Mouse (Mus musculus) embryonic facial prominence, embryonic 11.5 days (tissue): ENCODE data around the gene Lactb. TPM values are rescaled to one million over a fixed set of nuclear protein-coding genes. Genes with fewer than 3 reads are reported as not detected.
"Not testable (repeated sequence)": the region's sequence is repeated elsewhere in the genome, so short reads cannot be mapped to it uniquely, and the experiment has no call there.

ENCODE experiments used
- ATAC-seq: fragments of 200-750 bp; cut with Nextera tagmentation; replicated peaks from 2 replicates; pipeline ENCODE4 v1.8.0; 2017; ENCODE audit warnings: low read depth; ENCODE audit not compliant: insufficient number of reproducible peaks, low FRiP score, low TSS enrichment
- DNase-seq: peaks from one replicate; pipeline ENCODE4 v3.0.0-alpha.2; 2015; ENCODE audit warnings: low spot score
- H3K27ac ChIP-seq: fragments of 300-500 bp; sonication (generic); replicated peaks from 2 replicates; pipeline ENCODE4 v1.5.1; 2014; ENCODE audit warnings: mild to moderate bottlenecking, low read depth, low read length, control low read depth
- H3K27me3 ChIP-seq: fragments of 300-500 bp; sonication (generic); 2 replicates; pipeline ENCODE4 v1.6.1; 2014; ENCODE audit warnings: mild to moderate bottlenecking, low read length, moderate library complexity, mixed read lengths; ENCODE audit not compliant: control insufficient read depth, insufficient read depth
- H3K36me3 ChIP-seq: fragments of 300-500 bp; sonication (generic); replicated peaks from 2 replicates; pipeline ENCODE4 v1.6.1; 2014; ENCODE audit warnings: low read depth, mild to moderate bottlenecking, low read length, moderate library complexity, mixed read lengths; ENCODE audit not compliant: control insufficient read depth, insufficient read depth
- H3K4me1 ChIP-seq: fragments of 300-500 bp; sonication (generic); 2 replicates; pipeline ENCODE4 v1.6.1; 2014; ENCODE audit warnings: low read length, mixed read lengths; ENCODE audit not compliant: control insufficient read depth, insufficient read depth
- H3K4me2 ChIP-seq: fragments of 300-500 bp; sonication (generic); 2 replicates; pipeline ENCODE4 v1.6.1; 2014; ENCODE audit warnings: low read depth, mild to moderate bottlenecking, control low read depth, low read length, moderate library complexity
- H3K4me3 ChIP-seq: fragments of 300-500 bp; sonication (generic); 2 replicates; pipeline ENCODE4 v1.5.1; 2014; ENCODE audit warnings: low read depth, low read length, control low read depth
- H3K9ac ChIP-seq: fragments of 300-500 bp; sonication (generic); replicated peaks from 2 replicates; pipeline ENCODE4 v1.6.1; 2014; ENCODE audit warnings: mild to moderate bottlenecking, control low read depth, low read length
- H3K9me3 ChIP-seq: fragments of 300-500 bp; sonication (generic); replicated peaks from 2 replicates; pipeline ENCODE4 v1.6.1; 2016; ENCODE audit warnings: mild to moderate bottlenecking, low read length, inconsistent platforms, mixed read lengths; ENCODE audit not compliant: control insufficient read depth
- WGBS: fragments of 180-500 bp; shearing (Covaris S2); extraction: QIAGEN DNeasy Blood & Tissue Kit; methylation state at CpG from one replicate; pipeline ENCODE4 v1.1.7; 2014; 5-methylcytosine and 5-hydroxymethylcytosine counted together
- polyA plus RNA-seq: library from polyadenylated mRNA; unstranded; fragments of >200 nt; fragmentation: Nextera tagmentation; extraction: Ambion mirVana; gene quantifications from 2 replicates; pipeline ENCODE4 v1.2.1, GENCODE M21; 2014

Lactb gene
- polyA plus RNA-seq, 1 experiment from 2014 or later: 10.2 TPM

DNA sequence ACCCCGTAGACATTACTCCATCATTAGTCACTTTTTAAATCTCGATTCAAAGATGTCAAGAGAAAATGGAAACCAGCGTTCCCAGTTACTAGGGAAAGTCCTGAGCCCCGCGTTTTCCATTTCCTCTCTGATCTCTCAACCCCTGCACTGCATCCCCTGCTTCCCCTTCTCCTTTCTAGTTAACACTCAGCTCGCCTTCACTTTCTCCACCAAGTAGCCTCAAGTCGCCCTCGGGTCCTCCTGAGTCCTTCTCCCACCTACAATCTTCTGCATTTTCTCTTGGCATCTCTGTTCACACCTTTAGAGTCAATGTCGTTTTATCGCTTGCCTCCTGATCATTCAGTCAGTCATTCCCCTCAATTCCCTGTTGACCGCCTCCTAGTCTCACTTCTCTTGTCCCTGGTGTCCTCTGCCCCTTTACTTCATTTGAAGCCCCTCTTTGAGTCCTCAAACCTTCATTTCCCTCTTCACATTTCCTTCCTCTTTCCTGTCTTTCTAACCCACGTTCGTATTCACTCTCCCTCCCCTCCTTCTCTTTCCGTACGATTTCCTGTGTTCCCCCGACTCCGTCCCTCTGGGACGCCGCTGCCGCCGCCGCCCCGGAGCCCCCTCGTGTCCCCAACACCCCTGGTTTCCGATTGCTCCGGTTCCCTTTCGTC is 56.5 kb downstream of the Lactb start:
- H3K4me2 ChIP-seq: peak overlapping the region; percentile 60
- DNase-seq: peak; percentile 11
- H3K36me3 ChIP-seq: no peaks in the 10 kb centered on the region
- H3K27me3 ChIP-seq: no peaks in the 10 kb centered on the region
- no peak for ATAC-seq
- H3K4me1 ChIP-seq: no peaks in the 10 kb centered on the region
- no peaks in the 10 kb centered on the region for H3K9me3 ChIP-seq
- H3K9ac ChIP-seq: peak overlapping the region; percentile 87
- WGBS: 3% methylated on average over 27 of the region's 27 CpGs
- peak overlapping the region; percentile 73 for H3K27ac ChIP-seq
- H3K4me3 ChIP-seq: peak overlapping the region; percentile 85

DNA sequence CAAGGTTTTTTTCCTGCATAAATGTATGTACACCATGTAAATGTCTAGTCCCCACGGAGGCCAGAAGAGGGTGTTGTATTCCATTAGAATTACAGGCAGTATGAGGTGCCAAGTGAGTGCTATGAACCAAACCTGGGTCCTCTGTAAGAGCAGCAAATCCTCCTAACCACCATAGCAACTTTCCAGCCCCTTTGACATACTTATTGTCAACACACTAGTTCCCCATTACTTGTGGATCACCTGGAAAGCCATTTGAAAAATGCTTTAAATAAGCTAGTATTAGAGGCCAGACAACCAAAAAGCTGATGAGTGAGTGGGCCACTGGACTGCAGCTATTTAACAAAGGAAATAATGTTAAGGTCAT is 57.4 kb downstream of the Lactb start:
- H3K36me3 ChIP-seq: no peaks in the 10 kb centered on the region
- H3K9ac ChIP-seq: no peak overlapping the region
- H3K4me2 ChIP-seq: no peak overlapping the region
- no peak for ATAC-seq
- H3K27ac ChIP-seq: no peak overlapping the region
- no peaks in the 10 kb centered on the region for H3K4me1 ChIP-seq
- no peaks in the 10 kb centered on the region for H3K9me3 ChIP-seq
- WGBS: 74% methylated on average over 1 of the region's 1 CpGs
- no peak overlapping the region for H3K4me3 ChIP-seq
- H3K27me3 ChIP-seq: no peaks in the 10 kb centered on the region
- no peak for DNase-seq

DNA sequence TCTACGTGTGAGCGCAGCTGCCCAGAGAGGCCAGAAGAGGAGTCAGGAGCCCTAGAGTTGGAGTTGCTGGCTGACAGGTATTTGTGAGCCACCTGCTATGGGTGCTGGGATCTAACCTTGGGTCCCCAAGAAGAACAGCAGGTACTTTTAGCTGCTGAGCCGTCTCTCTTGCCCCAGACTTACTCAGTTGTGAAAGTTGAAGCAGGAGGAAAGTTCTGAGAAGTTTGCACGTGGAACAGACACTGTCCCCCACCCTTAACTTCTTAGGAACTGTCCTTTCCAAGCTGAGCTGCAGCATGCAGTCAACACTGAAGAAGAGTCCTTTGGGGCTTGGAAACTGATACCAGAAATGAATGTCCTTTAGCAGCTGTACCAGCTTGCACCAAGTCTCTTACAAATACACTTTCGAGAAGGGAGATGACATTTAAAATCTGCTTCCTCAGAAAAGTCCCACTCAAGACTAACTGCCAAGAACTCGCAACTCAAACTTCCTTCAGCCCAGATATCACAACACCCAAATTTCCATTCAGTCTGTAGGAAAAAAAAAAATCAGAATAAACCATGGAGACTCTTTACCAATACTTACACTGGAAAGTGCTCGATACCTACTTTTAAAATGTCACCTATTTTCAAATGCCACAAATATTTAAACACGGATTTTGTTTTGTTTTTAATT is 57.9 kb downstream of the Lactb start:
- 91% methylated on average over 8 of the region's 8 CpGs for WGBS
- Histone ChIP-seq H3K36me3 (no peaks in the 10 kb centered on the region), H3K4me3 (no peak overlapping the region), H3K9ac (no peak overlapping the region), H3K27ac (no peak overlapping the region), H3K9me3 (no peaks in the 10 kb centered on the region), H3K4me1 (no peaks in the 10 kb centered on the region), H3K27me3 (no peaks in the 10 kb centered on the region), H3K4me2 (no peak overlapping the region)
- ATAC-seq: no peak
- DNase-seq: no peak

DNA sequence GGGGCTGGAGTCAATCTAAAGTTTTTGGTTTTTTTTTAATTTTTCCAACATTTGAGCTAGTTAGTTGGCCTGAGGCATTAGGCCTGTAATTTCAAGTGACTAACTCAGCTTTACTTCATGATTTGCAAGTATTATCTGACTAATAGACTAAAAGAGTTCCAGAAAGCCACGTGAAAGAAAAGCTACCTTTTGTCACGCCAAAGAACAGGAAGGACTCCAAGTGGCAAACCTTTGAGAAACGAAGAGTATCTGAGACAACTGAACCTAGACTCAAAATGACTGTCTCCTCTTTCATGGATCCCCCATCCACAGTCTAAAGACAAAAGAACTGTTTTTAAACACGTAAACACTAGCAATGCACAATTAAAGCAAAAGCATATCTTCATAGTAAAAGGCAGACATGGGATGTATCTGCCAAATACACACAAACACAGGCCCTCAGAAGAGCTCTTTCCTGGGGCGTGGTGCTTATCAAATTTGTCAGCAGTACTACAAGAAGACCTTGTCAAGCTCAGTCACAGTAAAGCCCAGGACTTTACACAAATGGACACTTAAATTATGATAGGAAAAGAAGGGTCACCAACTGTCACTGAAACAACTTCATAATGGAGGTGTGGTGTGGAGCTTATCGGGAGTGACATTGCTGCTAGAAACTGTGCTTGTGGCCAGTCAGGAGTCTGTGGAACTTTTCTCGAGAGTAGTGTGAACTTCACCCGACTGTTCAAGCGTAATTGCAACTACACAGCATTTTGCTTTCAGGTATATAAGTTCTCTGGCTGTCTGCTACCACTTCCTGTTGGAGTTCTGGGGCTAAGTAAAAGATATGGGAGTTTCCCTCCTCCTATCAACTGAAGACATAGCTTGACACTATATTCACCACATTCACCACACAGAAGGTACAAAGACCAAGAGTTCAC is 59.2 kb downstream of the Lactb start:
- no peak overlapping the region for H3K4me3 ChIP-seq
- no peaks in the 10 kb centered on the region for H3K27me3 ChIP-seq
- no peak for ATAC-seq
- H3K4me1 ChIP-seq: no peaks in the 10 kb centered on the region
- no peak for DNase-seq
- no peaks in the 10 kb centered on the region for H3K9me3 ChIP-seq
- H3K27ac ChIP-seq: no peak overlapping the region
- 83% methylated on average over 9 of the region's 9 CpGs for WGBS
- no peaks in the 10 kb centered on the region for H3K36me3 ChIP-seq
- H3K4me2 ChIP-seq: no peak overlapping the region
- no peak overlapping the region for H3K9ac ChIP-seq

DNA sequence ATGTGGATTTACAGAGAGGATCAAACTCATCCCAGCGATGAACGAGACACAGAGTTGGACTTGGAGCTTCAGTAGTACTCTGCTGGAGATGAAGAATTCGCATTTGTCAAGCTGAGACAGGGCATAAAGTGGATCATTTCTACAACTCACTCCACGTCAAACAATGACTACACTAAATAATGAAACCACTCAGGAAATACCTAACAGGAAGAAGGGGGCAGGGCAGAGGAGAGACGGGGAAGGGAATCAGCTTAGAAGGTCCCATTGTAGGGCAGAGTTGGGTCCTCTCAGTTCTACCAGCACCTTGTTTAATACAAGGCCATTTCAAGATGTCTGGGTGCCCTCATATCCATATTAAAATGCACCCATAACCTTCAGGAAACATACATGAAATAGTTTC is 59.9 kb downstream of the Lactb start:
- Histone ChIP-seq H3K9ac (no peak overlapping the region), H3K4me3 (no peak overlapping the region), H3K4me1 (no peaks in the 10 kb centered on the region), H3K9me3 (no peaks in the 10 kb centered on the region), H3K36me3 (no peaks in the 10 kb centered on the region), H3K4me2 (no peak overlapping the region), H3K27ac (no peak overlapping the region), H3K27me3 (no peaks in the 10 kb centered on the region)
- WGBS: 68% methylated on average over 5 of the region's 5 CpGs
- ATAC-seq: no peak
- no peak for DNase-seq

DNA sequence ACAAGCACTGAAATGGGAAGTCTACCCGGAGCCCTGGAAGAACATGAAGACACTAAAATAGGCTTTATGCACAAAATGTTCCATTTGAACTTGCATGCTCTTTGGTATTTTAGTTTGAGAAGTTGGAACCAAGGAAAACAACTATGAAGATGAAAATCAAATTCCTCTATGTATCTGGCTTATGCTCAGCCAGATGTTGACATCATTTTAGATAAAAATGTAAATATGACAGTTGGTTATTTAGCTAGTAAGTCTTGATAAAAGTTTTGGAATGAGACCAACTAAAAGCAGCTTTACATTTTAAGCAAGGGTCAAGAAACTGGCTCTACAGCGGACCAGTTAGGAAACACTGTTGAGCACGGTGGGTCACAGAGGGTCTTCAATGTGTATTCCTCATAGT is 60.7 kb downstream of the Lactb start:
- 89% methylated on average over 3 of the region's 3 CpGs for WGBS
- ATAC-seq: no peak
- H3K4me1 ChIP-seq: no peaks in the 10 kb centered on the region

DNA sequence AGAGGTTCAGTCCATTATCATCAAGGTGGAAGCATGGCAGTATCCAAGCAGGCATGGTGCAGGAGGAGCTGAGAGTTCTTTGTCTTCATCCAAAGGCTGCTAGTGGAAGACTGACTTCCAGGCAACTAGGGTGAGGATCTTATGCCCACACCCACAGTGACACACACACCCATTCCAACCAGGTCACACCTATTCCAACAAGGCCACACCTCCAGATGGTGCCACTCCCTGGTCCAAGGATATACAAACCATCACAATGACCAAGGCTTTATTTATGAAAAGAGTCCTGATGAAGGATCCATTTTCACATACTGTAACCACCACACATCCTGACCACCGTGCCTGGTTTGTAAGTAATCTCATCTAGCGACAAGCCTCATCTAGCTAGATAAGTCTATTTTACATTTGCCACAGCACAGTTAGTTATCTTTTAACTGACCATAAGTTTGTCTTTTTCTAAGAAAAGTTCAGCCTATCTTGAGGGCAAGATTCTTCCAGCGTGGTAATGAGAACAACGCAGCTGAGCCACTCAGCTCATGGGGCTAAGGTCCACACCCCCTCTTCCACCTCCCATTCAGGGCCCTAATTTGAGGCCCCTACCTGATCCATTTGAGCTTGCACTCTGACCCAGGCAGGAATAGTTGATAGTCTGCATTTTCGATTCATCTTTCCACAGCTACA is 61.9 kb downstream of the Lactb start:
- WGBS: 90% methylated on average over 5 of the region's 5 CpGs
- not testable (repeated sequence) for H3K27ac ChIP-seq, H3K4me2 ChIP-seq, H3K9ac ChIP-seq, H3K4me3 ChIP-seq, ATAC-seq, H3K4me1 ChIP-seq, H3K27me3 ChIP-seq, H3K9me3 ChIP-seq, H3K36me3 ChIP-seq, DNase-seq

More for the DNA sequence above, 60.7 kb downstream of the Lactb start:
- Histone ChIP-seq H3K27me3 (no peaks in the 10 kb centered on the region), H3K9ac (no peak overlapping the region), H3K4me3 (no peak overlapping the region), H3K9me3 (no peaks in the 10 kb centered on the region), H3K36me3 (no peaks in the 10 kb centered on the region), H3K4me2 (no peak overlapping the region), H3K27ac (no peak overlapping the region)
- DNase-seq: no peak
